Mouse (Mus musculus) liver, postnatal 0 days (tissue): ENCODE measurements around the gene Ube4b. TPM values are rescaled to one million over a fixed set of nuclear protein-coding genes. Genes with fewer than 3 reads are reported as not detected.

Experiments used
- ATAC-seq: fragments of 200-750 bp; cut with Nextera tagmentation; 2 replicates; pipeline ENCODE4 v1.8.0; 2017; ENCODE audit warnings: mild to moderate bottlenecking, moderate library complexity
- DNase-seq: peaks from one replicate; pipeline ENCODE4 v3.0.0-alpha.2; 2016
- H3K27ac ChIP-seq: fragments of 300-500 bp; sonication (generic); 2 replicates; pipeline ENCODE4 v1.5.1; 2014; ENCODE audit warnings: antibody characterized with exemption, moderate library complexity, mild to moderate bottlenecking, low read depth
- H3K27me3 ChIP-seq: fragments of 300-500 bp; sonication (generic); 2 replicates; pipeline ENCODE4 v1.6.1; 2014; ENCODE audit warnings: low read length, control low read depth, mixed read lengths; ENCODE audit not compliant: insufficient read depth
- H3K36me3 ChIP-seq: fragments of 300-500 bp; sonication (generic); replicated peaks from 2 replicates; pipeline ENCODE4 v1.6.1; 2014; ENCODE audit warnings: mild to moderate bottlenecking, control low read depth, low read length, moderate library complexity, mixed read lengths; ENCODE audit not compliant: insufficient read depth
- H3K4me1 ChIP-seq: fragments of 300-500 bp; sonication (generic); 2 replicates; pipeline ENCODE4 v1.6.1; 2014; ENCODE audit warnings: antibody characterized with exemption, mild to moderate bottlenecking, control low read depth; ENCODE audit not compliant: insufficient read depth
- H3K4me2 ChIP-seq: fragments of 300-500 bp; sonication (generic); 2 replicates; pipeline ENCODE4 v1.6.1; 2014; ENCODE audit warnings: low read depth, mild to moderate bottlenecking, low read length, moderate library complexity, mixed read lengths
- H3K4me3 ChIP-seq: fragments of 300-500 bp; sonication (generic); 2 replicates; pipeline ENCODE4 v1.5.1; 2014; ENCODE audit warnings: low read depth, low read length
- H3K9ac ChIP-seq: fragments of 300-500 bp; sonication (generic); replicated peaks from 2 replicates; pipeline ENCODE4 v1.6.1; 2014; ENCODE audit warnings: mild to moderate bottlenecking, moderate library complexity
- H3K9me3 ChIP-seq: fragments of 300-500 bp; sonication (generic); 2 replicates; pipeline ENCODE4 v1.6.1; 2016; ENCODE audit warnings: mild to moderate bottlenecking, control low read depth, low read length, mixed read lengths
- CTCF ChIP-seq: sonication (generic); IDR thresholded peaks from 2 replicates; pipeline ENCODE4 v1.5.1; 2016; ENCODE audit warnings: antibody characterized with exemption, low read depth
- EP300 ChIP-seq: IDR thresholded peaks from 2 replicates; pipeline ENCODE4 v1.6.1; 2016; ENCODE audit warnings: antibody characterized with exemption, low read depth, mild to moderate bottlenecking
- WGBS: fragments of 180-500 bp; shearing (Covaris S2); extraction: QIAGEN DNeasy Blood & Tissue Kit; methylation state at CpG from one replicate; pipeline ENCODE4 v1.1.7; 2014; ENCODE audit not compliant: insufficient replicate concordance; 5-methylcytosine and 5-hydroxymethylcytosine counted together
- polyA plus RNA-seq: library from polyadenylated mRNA; unstranded; fragments of >200 nt; fragmentation: Nextera tagmentation; extraction: Ambion mirVana; gene quantifications from 2 replicates; pipeline ENCODE4 v1.2.1, GENCODE M21; 2015

The Ube4b gene
- polyA plus RNA-seq, result 11.9 and 12.7 TPM in 2 replicates

- Histone ChIP-seq H3K4me3 (peak within 1 kb of the TSS; percentile 77), H3K27me3 (no peaks in the 10 kb centered on the region), H3K36me3 (no peaks in the 10 kb centered on the region), H3K9ac (peak within 1 kb of the TSS; percentile 87), H3K4me1 (peaks cover 5% of the 10 kb centered on the region), H3K4me2 (peak within 1 kb of the TSS; percentile 82), H3K9me3 (no peaks in the 10 kb centered on the region), H3K27ac (peak within 1 kb of the TSS; percentile 94)
- WGBS, result under 1% methylated on average over 41 of the region's 50 CpGs
- ATAC-seq (peak; percentile 92), DNase-seq (peak; percentile 99)
- TF ChIP-seq CTCF, result no peak
- TF ChIP-seq EP300, result peak; percentile 43; the same call in 1 of the 2 replicates
Measured at GRCm38 (mm10) chr4:149426325-149427199, at the start of gene Ube4b. Gene Ube4b (minus strand): TSS chr4:149426749.

- Histone ChIP-seq H3K36me3 (no peaks in the 10 kb centered on the region; the same call in 1 of the 2 replicates), H3K9ac (no peak overlapping the region), H3K27me3 (no peaks in the 10 kb centered on the region), H3K27ac (no peak overlapping the region), H3K4me2 (no peak overlapping the region), H3K4me3 (no peak overlapping the region), H3K4me1 (no peaks in the 10 kb centered on the region), H3K9me3 (no peaks in the 10 kb centered on the region)
- 75% methylated on average over 7 of the region's 7 CpGs for WGBS
- DNase-seq (no peak), ATAC-seq (no peak)
- TF ChIP-seq CTCF (no peak), EP300 (no peak)
Measured at GRCm38 (mm10) chr4:149475096-149475495, 48.5 kb upstream of the Ube4b start.

GRCm38 (mm10) chr4:149469557-149469956 is 43.0 kb upstream of the Ube4b start:
- 61% methylated on average over 3 of the region's 3 CpGs for whole genome bisulfite sequencing

GRCm38 (mm10) chr4:149463435-149463950 is 36.9 kb upstream of the Ube4b start:
- no peak for ATAC-seq
- 67% methylated on average over 6 of the region's 6 CpGs for WGBS
- TF ChIP-seq EP300 (no peak), CTCF (no peak)

More at GRCm38 (mm10) chr4:149469557-149469956, 43.0 kb upstream of the Ube4b start:
- no peaks in the 10 kb centered on the region for H3K9me3 ChIP-seq
- no peak for DNase-seq
- H3K4me1 ChIP-seq, result no peaks in the 10 kb centered on the region
- no peaks in the 10 kb centered on the region; the same call in 1 of the 2 replicates for H3K36me3 ChIP-seq
- H3K27me3 ChIP-seq, result no peaks in the 10 kb centered on the region
- H3K27ac ChIP-seq, result no peak overlapping the region
- no peak for TF ChIP-seq EP300
- TF ChIP-seq CTCF, result no peak
- no peak overlapping the region for H3K9ac ChIP-seq
- ATAC-seq, result no peak
- H3K4me2 ChIP-seq, result no peak overlapping the region
- no peak overlapping the region for H3K4me3 ChIP-seq

GRCm38 (mm10) chr4:149462305-149462971 is 35.9 kb upstream of the Ube4b start:
- TF ChIP-seq EP300, result no peak
- TF ChIP-seq CTCF, result no peak
- H3K9ac ChIP-seq, result no peak overlapping the region

More at GRCm38 (mm10) chr4:149463435-149463950, 36.9 kb upstream of the Ube4b start:
- H3K36me3 ChIP-seq, result no peaks in the 10 kb centered on the region
- H3K9ac ChIP-seq, result no peak overlapping the region
- H3K4me3 ChIP-seq, result no peak overlapping the region
- no peaks in the 10 kb centered on the region for H3K27me3 ChIP-seq
- no peaks in the 10 kb centered on the region for H3K9me3 ChIP-seq
- H3K27ac ChIP-seq, result no peak overlapping the region
- no peak overlapping the region for H3K4me2 ChIP-seq
- 0 out of 2 replicates have a peak, but pooled peaks cover 2% of the 10 kb centered on the region for H3K4me1 ChIP-seq
- no peak for DNase-seq

More at GRCm38 (mm10) chr4:149462305-149462971, 35.9 kb upstream of the Ube4b start:
- 45% methylated on average over 6 of the region's 6 CpGs for WGBS
- H3K4me3 ChIP-seq, result no peak overlapping the region
- ATAC-seq, result no peak
- no peak for DNase-seq
- H3K27ac ChIP-seq, result no peak overlapping the region
- H3K36me3 ChIP-seq, result no peaks in the 10 kb centered on the region
- 0 out of 2 replicates have a peak, but pooled peaks cover 2% of the 10 kb centered on the region for H3K4me1 ChIP-seq
- H3K27me3 ChIP-seq, result no peaks in the 10 kb centered on the region
- no peaks in the 10 kb centered on the region for H3K9me3 ChIP-seq
- no peak overlapping the region for H3K4me2 ChIP-seq
